Mouse (Mus musculus): ENCODE data around the gene Pigg.

DNA sequence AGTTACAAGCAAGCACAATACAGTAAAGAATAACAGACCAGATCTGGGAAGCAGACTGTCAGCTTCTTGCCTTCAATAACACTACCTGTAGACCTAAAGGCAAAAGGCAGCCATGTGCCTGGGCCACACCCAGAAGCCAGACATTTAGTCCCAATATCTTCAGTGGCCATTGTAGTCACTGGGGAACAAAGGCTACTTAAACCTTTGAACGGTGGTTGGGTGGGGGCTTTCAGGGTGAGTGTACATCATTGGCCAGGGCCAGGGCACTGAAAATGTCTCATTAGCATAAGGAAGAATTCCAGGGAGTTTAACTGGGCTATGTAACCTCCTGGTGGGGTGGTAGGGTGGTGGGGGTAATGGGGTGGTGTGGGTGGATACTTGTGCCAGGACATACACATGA lies 18.6 kb downstream of the Pigg start:
- TF ChIP-seq CTCF (IDR thresholded peaks at IDR 0.05; ENCODE audit: control insufficient read depth, insufficient read depth, insufficient read length): no peak
- no peak for TF ChIP-seq MYOG (IDR thresholded peaks at IDR 0.05; ENCODE audit: control insufficient read depth, extremely low read depth, insufficient read length)

All from C2C12 (cell line).